Mouse (Mus musculus) thymus, adult 2 months (tissue): ENCODE results near the gene Ccdc85b. TPM values are rescaled to one million over a fixed set of nuclear protein-coding genes. Genes with fewer than 3 reads are reported as not detected.

Experiments
- DNase-seq: peaks from one replicate; pipeline ENCODE4 v3.0.0; 2021
- H3K27ac ChIP-seq: fragments of 200-500 bp; 2 replicates; pipeline ENCODE4 v1.5.1; 2012; ENCODE audit warnings: low read length, control low read depth; ENCODE audit not compliant: control insufficient read depth, insufficient read depth
- H3K27me3 ChIP-seq: fragments of 200-500 bp; 2 replicates; pipeline ENCODE4 v1.6.1; 2012; ENCODE audit warnings: mild to moderate bottlenecking, low read length, moderate library complexity, mixed read lengths; ENCODE audit not compliant: control insufficient read depth, insufficient read depth
- H3K36me3 ChIP-seq: fragments of 200-500 bp; 2 replicates; pipeline ENCODE4 v1.6.1; 2012; ENCODE audit warnings: mild to moderate bottlenecking, low read length, moderate library complexity; ENCODE audit not compliant: control insufficient read depth, insufficient read depth
- H3K4me1 ChIP-seq: fragments of 200-500 bp; replicated peaks from 2 replicates; pipeline ENCODE4 v1.6.1; 2012; ENCODE audit warnings: low read length; ENCODE audit not compliant: control insufficient read depth, insufficient read depth
- H3K4me3 ChIP-seq: fragments of 200-500 bp; 2 replicates; pipeline ENCODE4 v1.5.1; 2012; ENCODE audit warnings: mild to moderate bottlenecking, low read length, control low read depth, moderate library complexity; ENCODE audit not compliant: control insufficient read depth, insufficient read depth
- CTCF ChIP-seq: fragments of 200-500 bp; IDR thresholded peaks from 2 replicates; pipeline ENCODE4 v1.5.1; 2012; ENCODE audit warnings: mild to moderate bottlenecking, control low read depth, low read length, moderate library complexity, borderline replicate concordance; ENCODE audit not compliant: control insufficient read depth, poor library complexity, insufficient read depth; ENCODE audit errors: extremely low read depth
- POLR2A ChIP-seq: fragments of 200-500 bp; IDR thresholded peaks from 2 replicates; pipeline ENCODE4 v1.6.1; 2012; ENCODE audit warnings: mild to moderate bottlenecking, low read length, control low read depth, moderate library complexity; ENCODE audit not compliant: control insufficient read depth, poor library complexity, insufficient read depth; ENCODE audit errors: extremely low read depth
- WGBS: fragments of 180-500 bp; shearing (Covaris S2); methylation state at CpG from one replicate; pipeline ENCODE4 v1.1.7; 2018; 5-methylcytosine and 5-hydroxymethylcytosine counted together
- polyA plus RNA-seq: library from polyadenylated mRNA; depleted of rRNA; stranded (reverse); fragments of >200 nt; gene quantifications from 2 replicates; pipeline ENCODE4 v1.2.3, GENCODE M21; 2012

The Ccdc85b gene
- polyA plus RNA-seq, 1 experiment, result 8.2 TPM

- WGBS, result 89% methylated on average over 18 of the region's 18 CpGs
- peak; percentile 13 for DNase-seq
- TF ChIP-seq POLR2A, result no peak
- no peak for TF ChIP-seq CTCF
- peaks cover 47% of the 10 kb centered on the region for H3K4me1 ChIP-seq
- H3K27me3 ChIP-seq, result no peaks in the 10 kb centered on the region
- H3K36me3 ChIP-seq, result 0 out of 2 replicates have a peak, but pooled peaks cover 8% of the 10 kb centered on the region
- H3K27ac ChIP-seq, result peak overlapping the region; percentile 41; the same call in 1 of the 2 replicates
- H3K4me3 ChIP-seq, result peak overlapping the region; percentile 83; the same call in 1 of the 2 replicates
Observed at GRCm38 (mm10) chr19:5425906-5426565, 31.7 kb downstream of the Ccdc85b start.

- H3K36me3 ChIP-seq, result 0 out of 2 replicates have a peak, but pooled peaks cover 8% of the 10 kb centered on the region
- DNase-seq, result peak; percentile 94
- H3K4me3 ChIP-seq, result peak within 1 kb of the TSS; percentile 83
- H3K4me1 ChIP-seq, result peaks cover 39% of the 10 kb centered on the region
- WGBS, result 1% methylated on average over 84 of the region's 87 CpGs
- peak within 1 kb of the TSS; percentile 41 for H3K27ac ChIP-seq
- TF ChIP-seq POLR2A (peak; percentile 61), CTCF (no peak)
- H3K27me3 ChIP-seq, result no peaks in the 10 kb centered on the region
Observed at GRCm38 (mm10) chr19:5424782-5425741, 32.6 kb downstream of the Ccdc85b start, which contains the start of the genes Drap1 and AI837181. Drap1 (minus strand) TSS chr19:5424979. AI837181 (plus strand) TSS chr19:5425144.

- Histone ChIP-seq H3K27me3 (no peaks in the 10 kb centered on the region), H3K36me3 (0 out of 2 replicates have a peak, but pooled peaks cover 8% of the 10 kb centered on the region), H3K4me3 (peak overlapping the region; percentile 63), H3K27ac (peak overlapping the region; percentile 31; the same call in 1 of the 2 replicates), H3K4me1 (peaks cover 32% of the 10 kb centered on the region)
- DNase-seq, result peak; percentile 77
- under 1% methylated on average over 41 of the region's 48 CpGs for WGBS
- TF ChIP-seq POLR2A (no peak), CTCF (no peak)
Observed at GRCm38 (mm10) chr19:5424092-5424781, 33.5 kb downstream of the Ccdc85b start.

GRCm38 (mm10) chr19:5423561-5423960 lies 34.1 kb downstream of the Ccdc85b start:
- Histone ChIP-seq H3K27ac (no peak overlapping the region), H3K36me3 (0 out of 2 replicates have a peak, but pooled peaks cover 8% of the 10 kb centered on the region), H3K4me3 (peak overlapping the region; percentile 63), H3K4me1 (peaks cover 32% of the 10 kb centered on the region), H3K27me3 (no peaks in the 10 kb centered on the region)
- DNase-seq, result no peak
- 60% methylated on average over 12 of the region's 12 CpGs for WGBS
- TF ChIP-seq CTCF, result no peak
- TF ChIP-seq POLR2A, result no peak

GRCm38 (mm10) chr19:5422895-5423443 lies 34.7 kb downstream of the Ccdc85b start:
- no peak for DNase-seq
- Histone ChIP-seq H3K27ac (no peak overlapping the region), H3K4me1 (peaks cover 32% of the 10 kb centered on the region), H3K4me3 (no peak overlapping the region), H3K27me3 (no peaks in the 10 kb centered on the region), H3K36me3 (0 out of 2 replicates have a peak, but pooled peaks cover 11% of the 10 kb centered on the region)
- WGBS, result 93% methylated on average over 9 of the region's 9 CpGs
- no peak for TF ChIP-seq CTCF
- no peak for TF ChIP-seq POLR2A
